Mouse (Mus musculus) mouse trophoblast stem cell (cell line): ENCODE measurements around the gene Exosc5.

Experiments
- in situ Hi-C, 2 experiments: fragments of 300-500 bp; cut with MseI, MboI; formaldehyde crosslinking; loops; 2 replicates in 1 of 2; 3 replicates in 1 of 2; pipeline ENCODE4 v1.15.1; 2025

The Exosc5 gene

DNA sequence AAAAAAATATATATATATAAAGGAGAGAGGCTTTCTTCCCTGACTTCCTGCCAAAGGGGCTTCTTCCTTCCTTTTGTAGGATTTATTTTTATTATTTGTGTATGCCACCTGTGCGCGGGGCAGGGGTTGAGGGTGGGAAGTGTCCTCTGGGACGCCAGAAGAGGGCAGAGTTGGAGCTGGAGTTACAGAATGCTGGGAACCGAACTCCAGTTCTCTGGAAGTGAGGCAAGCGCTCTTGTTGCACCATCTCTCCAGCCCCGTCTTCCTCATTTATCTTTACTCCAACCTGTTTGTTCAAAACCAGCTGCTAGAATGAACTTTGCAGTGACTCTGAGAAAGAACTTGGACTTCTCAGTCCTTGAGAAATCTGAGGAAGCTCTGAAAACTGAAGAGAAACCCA is 21.0 kb downstream of the Exosc5 start:
- in situ Hi-C loops: no loop called here

DNA sequence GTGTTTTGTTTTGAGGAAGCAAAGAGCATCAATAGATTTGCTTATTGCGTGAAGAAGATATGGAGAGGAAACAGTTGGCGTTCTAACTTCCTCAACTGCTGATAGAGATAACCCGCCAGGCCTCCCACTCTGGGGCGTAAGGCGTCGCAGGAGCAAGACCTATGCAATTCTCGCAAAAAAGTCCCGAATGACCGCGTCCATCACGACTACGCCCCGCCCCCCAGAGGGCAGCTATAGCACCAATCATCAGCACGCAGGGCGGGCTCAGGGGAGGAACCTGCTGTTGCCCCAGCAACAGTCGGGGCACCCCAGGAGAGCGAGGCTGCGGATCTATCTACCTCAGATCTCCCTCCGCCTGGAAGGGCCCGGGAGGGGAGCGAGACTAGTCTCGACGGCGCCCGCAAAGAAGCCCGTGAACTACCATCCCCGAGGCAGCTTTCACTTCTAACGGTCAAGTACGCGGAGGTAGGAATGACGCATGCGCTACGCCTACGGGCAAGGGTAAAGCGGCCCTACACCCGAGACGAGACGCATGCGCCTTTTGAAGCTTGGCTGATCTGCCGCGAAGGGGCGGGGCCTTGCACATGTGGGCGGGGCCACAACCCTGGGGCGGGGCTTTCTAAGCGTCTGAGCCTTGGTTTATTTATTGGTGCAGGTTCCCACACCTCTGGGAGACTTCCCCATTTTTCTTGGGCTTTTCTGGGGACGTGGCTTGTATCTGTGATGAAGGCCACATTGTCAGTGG is 21.7 kb downstream of the Exosc5 start, which contains the start of gene B9d2:
Gene B9d2 (plus strand): TSS at position 267 of the 745 bp plus-strand sequence.
- in situ Hi-C loops: no loop called here

GRCm38 (mm10) chr7:25681341-25682231 is 22.6 kb downstream of the Exosc5 start:
- in situ Hi-C loops: no loop called here

GRCm38 (mm10) chr7:25683474-25684180 is 24.7 kb downstream of the Exosc5 start:
- in situ Hi-C loops: no loop called here

DNA sequence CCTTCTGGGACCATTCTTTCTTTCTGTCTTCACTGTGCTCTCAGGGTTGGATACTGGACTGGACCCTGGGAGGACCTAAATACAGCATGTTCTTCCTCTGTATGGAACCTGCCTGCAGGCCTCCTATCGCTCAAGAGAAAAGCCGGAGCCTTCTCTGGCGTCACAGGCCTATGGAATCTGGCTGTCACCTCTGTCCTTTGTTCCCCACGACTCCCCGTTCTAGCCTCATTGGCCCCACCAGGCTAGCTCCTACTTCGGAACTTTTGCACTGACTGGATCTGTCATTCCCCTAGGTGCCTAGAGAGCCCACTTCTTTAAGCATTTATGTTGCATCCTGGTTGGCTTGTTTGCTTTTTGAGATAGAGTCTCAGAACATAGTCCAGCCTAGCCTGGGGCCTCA is 25.7 kb downstream of the Exosc5 start:
- in situ Hi-C loops: no loop called here

GRCm38 (mm10) chr7:25685926-25686470 is 27.0 kb downstream of the Exosc5 start:
- in situ Hi-C loops: no loop called here

- in situ Hi-C loops: no loop called here
Observed at GRCm38 (mm10) chr7:25686680-25687531, 27.9 kb downstream of the Exosc5 start, which contains the start of gene Tgfb1. Tgfb1 (plus strand) TSS chr7:25687002.

DNA sequence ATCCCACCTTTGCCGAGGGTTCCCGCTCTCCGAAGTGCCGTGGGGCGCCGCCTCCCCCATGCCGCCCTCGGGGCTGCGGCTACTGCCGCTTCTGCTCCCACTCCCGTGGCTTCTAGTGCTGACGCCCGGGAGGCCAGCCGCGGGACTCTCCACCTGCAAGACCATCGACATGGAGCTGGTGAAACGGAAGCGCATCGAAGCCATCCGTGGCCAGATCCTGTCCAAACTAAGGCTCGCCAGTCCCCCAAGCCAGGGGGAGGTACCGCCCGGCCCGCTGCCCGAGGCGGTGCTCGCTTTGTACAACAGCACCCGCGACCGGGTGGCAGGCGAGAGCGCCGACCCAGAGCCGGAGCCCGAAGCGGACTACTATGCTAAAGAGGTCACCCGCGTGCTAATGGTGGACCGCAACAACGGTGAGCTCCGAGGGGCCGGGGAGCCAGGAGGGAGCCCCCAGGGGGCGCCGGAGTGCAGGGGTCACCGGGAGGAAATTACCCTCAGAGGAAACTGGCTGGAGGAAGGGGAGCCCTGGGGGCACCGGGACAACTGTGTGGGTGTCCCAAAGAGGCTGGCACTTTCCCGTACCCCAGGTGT is 28.9 kb downstream of the Exosc5 start:
- in situ Hi-C loops: no loop called here

DNA sequence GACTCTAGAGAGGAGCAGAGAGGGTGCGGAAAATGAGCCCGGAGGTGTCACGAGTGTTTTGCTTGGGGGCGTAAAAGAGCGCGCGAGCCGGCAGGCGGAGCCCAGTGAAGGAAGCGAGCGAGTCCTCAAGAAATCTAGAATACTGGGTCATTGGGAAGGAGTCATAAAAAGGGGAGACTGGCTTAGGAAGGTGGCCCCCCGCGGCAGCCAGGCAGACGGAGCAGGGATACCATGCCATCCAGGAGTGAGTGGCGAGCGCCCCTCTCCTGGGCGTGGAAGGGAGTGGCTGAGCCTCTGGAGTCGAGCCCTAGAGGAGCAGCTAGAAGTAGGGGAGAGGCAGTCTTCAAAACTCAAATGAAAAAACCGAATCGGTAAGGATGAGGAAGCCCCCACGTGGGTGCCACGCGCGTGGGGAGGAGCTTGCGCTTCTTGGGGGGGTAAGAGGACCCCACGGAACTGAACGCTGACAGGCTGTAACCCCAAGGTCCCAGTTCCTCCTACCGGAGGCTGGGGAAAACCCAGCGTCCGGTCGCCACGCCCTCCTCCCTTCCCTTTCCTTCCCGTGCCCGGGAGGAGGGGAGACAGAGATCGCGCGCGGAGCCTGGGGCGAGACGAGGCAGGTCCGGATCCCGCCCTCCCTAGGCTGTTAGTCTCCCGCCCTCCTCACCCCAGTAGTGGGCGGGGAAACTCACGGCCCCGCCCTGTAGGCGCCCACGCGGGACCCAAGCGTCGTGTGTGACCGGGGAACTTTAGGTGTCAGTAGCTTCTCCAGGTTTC is 30.0 kb downstream of the Exosc5 start:
- in situ Hi-C loops: no loop called here

GRCm38 (mm10) chr7:25689603-25690021 is 30.6 kb downstream of the Exosc5 start:
- in situ Hi-C loops: no loop called here

- in situ Hi-C loops: no loop called here
Observed at GRCm38 (mm10) chr7:25690051-25690450, 31.1 kb downstream of the Exosc5 start.

DNA sequence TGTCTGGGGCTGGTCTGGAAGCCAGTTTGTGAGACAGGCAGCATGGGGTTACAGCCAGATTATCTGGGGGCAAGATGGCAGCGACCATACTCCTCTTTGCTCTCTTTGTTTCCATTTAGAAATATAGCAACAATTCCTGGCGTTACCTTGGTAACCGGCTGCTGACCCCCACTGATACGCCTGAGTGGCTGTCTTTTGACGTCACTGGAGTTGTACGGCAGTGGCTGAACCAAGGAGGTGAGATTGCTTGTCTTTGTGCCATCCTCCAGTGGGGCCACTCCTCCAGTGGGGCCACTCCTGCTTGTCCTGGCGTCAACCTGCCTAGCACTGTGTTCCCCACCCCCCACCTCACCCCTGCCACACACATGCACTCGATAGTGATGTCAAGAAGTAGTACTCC is 35.1 kb downstream of the Exosc5 start:
- in situ Hi-C loops: no loop called here

DNA sequence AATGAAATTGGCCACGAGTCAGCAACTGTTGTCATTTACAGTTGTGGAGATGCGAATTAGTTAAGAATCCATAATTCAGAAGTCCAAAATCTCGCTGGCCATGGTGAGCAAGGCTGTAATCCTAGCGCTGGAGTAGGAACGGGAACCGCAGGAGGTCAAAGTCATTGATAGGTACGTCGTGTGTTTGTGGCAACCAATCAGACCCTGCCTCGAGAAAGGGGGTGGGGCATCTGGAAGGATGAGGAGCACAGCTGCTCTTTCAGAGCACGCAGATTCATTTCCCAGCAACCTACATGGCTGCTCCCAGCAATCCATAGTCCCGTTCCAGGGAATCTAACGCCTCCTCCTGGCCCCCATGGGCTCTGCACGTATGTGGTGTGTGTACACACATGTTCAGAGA is 40.9 kb downstream of the Exosc5 start:
- in situ Hi-C loops: no loop called here

- in situ Hi-C loops: no loop called here
Observed at GRCm38 (mm10) chr7:25700732-25701131, 41.8 kb downstream of the Exosc5 start.

- in situ Hi-C loops: no loop called here
Observed at GRCm38 (mm10) chr7:25702350-25702749, 43.4 kb downstream of the Exosc5 start.

DNA sequence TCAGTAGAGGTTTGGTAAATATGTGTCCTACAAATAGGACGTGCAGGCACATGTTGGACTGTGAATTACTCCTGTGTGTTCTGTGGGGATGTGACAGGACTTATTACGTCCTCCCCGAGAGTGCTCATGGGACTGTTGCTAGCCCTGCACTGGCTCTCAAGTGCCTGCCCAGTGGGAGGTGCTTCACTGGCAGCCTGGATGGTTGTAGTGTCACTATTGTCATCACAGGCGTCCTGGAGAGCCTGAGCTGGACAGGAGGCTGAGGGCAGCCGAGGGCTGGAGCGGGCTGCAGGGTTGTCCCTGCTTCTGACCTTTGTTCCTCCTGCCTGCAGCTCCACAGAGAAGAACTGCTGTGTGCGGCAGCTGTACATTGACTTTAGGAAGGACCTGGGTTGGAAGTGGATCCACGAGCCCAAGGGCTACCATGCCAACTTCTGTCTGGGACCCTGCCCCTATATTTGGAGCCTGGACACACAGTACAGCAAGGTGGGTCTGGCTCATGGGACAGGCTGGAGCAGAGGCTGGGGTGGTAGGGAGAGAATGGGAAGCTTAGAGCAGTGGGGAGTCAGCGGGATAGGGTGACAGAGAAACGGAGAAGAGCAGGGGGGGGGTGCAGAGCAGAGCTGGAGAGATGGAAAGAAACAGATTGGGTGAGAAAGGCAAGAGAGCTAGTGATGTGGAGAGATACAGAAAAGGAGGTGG is 45.0 kb downstream of the Exosc5 start:
- in situ Hi-C loops: no loop called here

GRCm38 (mm10) chr7:25704716-25705364 is 45.9 kb downstream of the Exosc5 start:
- in situ Hi-C loops: no loop called here

DNA sequence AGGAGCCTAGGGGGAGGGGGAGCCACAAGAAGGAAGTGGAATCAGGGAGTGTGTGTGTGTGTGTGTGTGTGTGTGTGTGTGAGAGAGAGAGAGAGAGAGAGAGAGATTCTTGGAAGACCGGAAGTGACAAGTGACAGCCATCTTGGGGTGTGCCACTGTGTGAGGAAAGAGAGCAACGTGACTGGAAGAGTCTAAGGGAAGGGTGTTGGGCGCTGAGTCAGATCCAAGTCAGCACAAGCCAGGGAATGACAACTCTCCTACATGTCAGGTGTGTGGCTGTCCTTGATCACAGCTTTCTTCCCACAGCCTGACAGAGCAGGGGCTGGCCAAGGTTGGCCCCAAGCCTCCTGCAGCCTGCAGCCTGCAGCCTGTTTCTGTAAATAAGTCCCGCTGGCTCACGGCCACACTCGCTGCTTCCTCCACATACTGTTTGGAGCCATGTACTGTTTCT is 46.9 kb downstream of the Exosc5 start:
- in situ Hi-C loops: no loop called here
